Mouse (Mus musculus) kidney, postnatal 10 days (tissue): ENCODE data around the gene Mrpl37.
"Not testable (repeated sequence)": the region's sequence is repeated elsewhere in the genome, so short reads cannot be mapped to it uniquely, and the experiment has no call there.

Source experiments
- DNase-seq: peaks from one replicate; pipeline ENCODE4 v3.0.0; 2021; ENCODE audit warnings: mixed read lengths

Mrpl37 gene

GRCm38 (mm10) chr4:107066252-107067124, at the start of gene Mrpl37, which contains the start of gene Cyb5rl:
Mrpl37 (minus strand) TSS chr4:107066868.
Cyb5rl (plus strand) TSS chr4:107066988.
- DNase-seq, result peak; percentile 95

- no peak for DNase-seq
These were observed 47.6 kb upstream of the Mrpl37 start for GRCm38 (mm10) chr4:107114278-107114677.

GRCm38 (mm10) chr4:107109181-107109580, 42.5 kb upstream of the Mrpl37 start:
- not testable (repeated sequence) for DNase-seq

- DNase-seq, result peak; percentile 56
These were observed 41.6 kb upstream of the Mrpl37 start for GRCm38 (mm10) chr4:107108291-107108731.

- DNase-seq, result no peak
These were observed 40.1 kb upstream of the Mrpl37 start for GRCm38 (mm10) chr4:107106777-107107176.

- no peak for DNase-seq
These were observed 35.6 kb upstream of the Mrpl37 start for GRCm38 (mm10) chr4:107102220-107102619.

GRCm38 (mm10) chr4:107098791-107099525, 32.3 kb upstream of the Mrpl37 start:
- DNase-seq, result no peak

- DNase-seq, result no peak
These were observed 31.7 kb upstream of the Mrpl37 start for GRCm38 (mm10) chr4:107098375-107098774.

- DNase-seq, result no peak
These were observed 31.2 kb upstream of the Mrpl37 start for GRCm38 (mm10) chr4:107097871-107098270.

- DNase-seq, result no peak
These were observed 30.2 kb upstream of the Mrpl37 start, which contains the start of gene Cdcp2 for GRCm38 (mm10) chr4:107096841-107097373. Cdcp2 (plus strand) TSS chr4:107096891.

GRCm38 (mm10) chr4:107096043-107096442, 29.4 kb upstream of the Mrpl37 start:
- no peak for DNase-seq

- DNase-seq, result no peak
These were observed 28.0 kb upstream of the Mrpl37 start for GRCm38 (mm10) chr4:107094484-107095187.

- DNase-seq, result no peak
These were observed 25.0 kb upstream of the Mrpl37 start for GRCm38 (mm10) chr4:107091696-107092095.

GRCm38 (mm10) chr4:107084858-107085257, 18.2 kb upstream of the Mrpl37 start:
- DNase-seq, result peak; percentile 77

GRCm38 (mm10) chr4:107084343-107084742, 17.7 kb upstream of the Mrpl37 start:
- DNase-seq, result peak; percentile 46

GRCm38 (mm10) chr4:107083126-107083525, 16.5 kb upstream of the Mrpl37 start:
- no peak for DNase-seq

GRCm38 (mm10) chr4:107082185-107082584, 15.5 kb upstream of the Mrpl37 start:
- no peak for DNase-seq

GRCm38 (mm10) chr4:107079716-107080115, 13.0 kb upstream of the Mrpl37 start:
- no peak for DNase-seq

- DNase-seq, result no peak
These were observed 12.2 kb upstream of the Mrpl37 start for GRCm38 (mm10) chr4:107078894-107079293.

- no peak for DNase-seq
These were observed 8.8 kb upstream of the Mrpl37 start for GRCm38 (mm10) chr4:107075456-107075855.

GRCm38 (mm10) chr4:107072343-107072742, 5.7 kb upstream of the Mrpl37 start:
- DNase-seq, result no peak

- DNase-seq, result peak; percentile 62
These were observed 628 bp upstream of the Mrpl37 start for GRCm38 (mm10) chr4:107067151-107067840.
